Mouse (Mus musculus): ENCODE measurements around the gene Srek1ip1. TPM values are rescaled to one million over a fixed set of nuclear protein-coding genes. Genes with fewer than 3 reads are reported as not detected.

Gene Srek1ip1
- polyA plus RNA-seq (2014; fragmentation: Nextera tagmentation; extraction: Ambion mirVana): 24.2 and 24.3 TPM in 2 replicates

- ATAC-seq (replicated peaks; ENCODE audit: insufficient number of reproducible peaks, low FRiP score, low TSS enrichment, low read depth): no peak
- 93% methylated on average over 11 of the region's 11 CpGs for WGBS
- H3K9ac ChIP-seq (replicated peaks; ENCODE audit: low read length): no peak within 1 kb of the TSS
Measured at GRCm38 (mm10) chr13:104792184-104792583, at the start of gene Srek1ip1. Srek1ip1 (plus strand) TSS chr13:104792484.

GRCm38 (mm10) chr13:104742866-104743265, 49.4 kb upstream of the Srek1ip1 start:
- H3K27ac ChIP-seq (replicated peaks; ENCODE audit: low read depth, low read length): no peak overlapping the region
- no peak for DNase-seq (ENCODE audit: low spot score)
- no peak overlapping the region for H3K4me3 ChIP-seq (ENCODE audit: low read depth, low read length)
- H3K36me3 ChIP-seq (replicated peaks; ENCODE audit: control insufficient read depth, insufficient read depth, low read depth, low read length): no peaks in the 10 kb centered on the region
- no peaks in the 10 kb centered on the region for H3K4me1 ChIP-seq (ENCODE audit: control insufficient read depth, insufficient read depth, low read length)
- H3K9me3 ChIP-seq (replicated peaks; ENCODE audit: control insufficient read depth, low read length): no peaks in the 10 kb centered on the region
- no peaks in the 10 kb centered on the region for H3K27me3 ChIP-seq (ENCODE audit: control insufficient read depth, insufficient read depth, low read length)
- no peak overlapping the region for H3K9ac ChIP-seq (replicated peaks; ENCODE audit: low read length)
- H3K4me2 ChIP-seq (ENCODE audit: low read depth, low read length): no peak overlapping the region
- no peak for ATAC-seq (replicated peaks; ENCODE audit: insufficient number of reproducible peaks, low FRiP score, low TSS enrichment, low read depth)
- 94% methylated on average over 4 of the region's 4 CpGs for WGBS

More at GRCm38 (mm10) chr13:104792184-104792583, at the start of gene Srek1ip1:
- Histone ChIP-seq H3K9me3 (replicated peaks; ENCODE audit: control insufficient read depth, low read length) (no peaks in the 10 kb centered on the region), H3K4me2 (ENCODE audit: low read depth, low read length) (no peak within 1 kb of the TSS), H3K36me3 (replicated peaks; ENCODE audit: control insufficient read depth, insufficient read depth, low read depth, low read length) (no peaks in the 10 kb centered on the region), H3K27ac (replicated peaks; ENCODE audit: low read depth, low read length) (no peak within 1 kb of the TSS), H3K4me3 (ENCODE audit: low read depth, low read length) (no peak within 1 kb of the TSS), H3K4me1 (ENCODE audit: control insufficient read depth, insufficient read depth, low read length) (no peaks in the 10 kb centered on the region), H3K27me3 (ENCODE audit: control insufficient read depth, insufficient read depth, low read length) (no peaks in the 10 kb centered on the region)
- no peak for DNase-seq (ENCODE audit: low spot score)

- H3K4me1 ChIP-seq (ENCODE audit: control insufficient read depth, insufficient read depth, low read length): no peaks in the 10 kb centered on the region
- H3K4me3 ChIP-seq (ENCODE audit: low read depth, low read length): no peak overlapping the region
- H3K27ac ChIP-seq (replicated peaks; ENCODE audit: low read depth, low read length): no peak overlapping the region
- H3K9ac ChIP-seq (replicated peaks; ENCODE audit: low read length): no peak overlapping the region
- H3K4me2 ChIP-seq (ENCODE audit: low read depth, low read length): no peak overlapping the region
- DNase-seq (ENCODE audit: low spot score) (no peak), ATAC-seq (replicated peaks; ENCODE audit: insufficient number of reproducible peaks, low FRiP score, low TSS enrichment, low read depth) (no peak)
- H3K9me3 ChIP-seq (replicated peaks; ENCODE audit: control insufficient read depth, low read length): no peaks in the 10 kb centered on the region
- no peaks in the 10 kb centered on the region for H3K36me3 ChIP-seq (replicated peaks; ENCODE audit: control insufficient read depth, insufficient read depth, low read depth, low read length)
- H3K27me3 ChIP-seq (ENCODE audit: control insufficient read depth, insufficient read depth, low read length): no peaks in the 10 kb centered on the region
Measured at GRCm38 (mm10) chr13:104747032-104747431, 45.3 kb upstream of the Srek1ip1 start.

GRCm38 (mm10) chr13:104759381-104759780, 32.9 kb upstream of the Srek1ip1 start:
- no peak for DNase-seq (ENCODE audit: low spot score)
- Histone ChIP-seq H3K9me3 (replicated peaks; ENCODE audit: control insufficient read depth, low read length) (no peaks in the 10 kb centered on the region), H3K36me3 (replicated peaks; ENCODE audit: control insufficient read depth, insufficient read depth, low read depth, low read length) (no peaks in the 10 kb centered on the region), H3K4me3 (ENCODE audit: low read depth, low read length) (no peak overlapping the region), H3K27me3 (ENCODE audit: control insufficient read depth, insufficient read depth, low read length) (no peaks in the 10 kb centered on the region), H3K4me2 (ENCODE audit: low read depth, low read length) (no peak overlapping the region), H3K27ac (replicated peaks; ENCODE audit: low read depth, low read length) (no peak overlapping the region), H3K9ac (replicated peaks; ENCODE audit: low read length) (no peak overlapping the region), H3K4me1 (ENCODE audit: control insufficient read depth, insufficient read depth, low read length) (no peaks in the 10 kb centered on the region)
- no peak for ATAC-seq (replicated peaks; ENCODE audit: insufficient number of reproducible peaks, low FRiP score, low TSS enrichment, low read depth)
- 92% methylated on average over 1 of the region's 1 CpGs for WGBS

GRCm38 (mm10) chr13:104762401-104762800, 29.9 kb upstream of the Srek1ip1 start:
- no peaks in the 10 kb centered on the region for H3K4me1 ChIP-seq (ENCODE audit: control insufficient read depth, insufficient read depth, low read length)
- no peaks in the 10 kb centered on the region for H3K9me3 ChIP-seq (replicated peaks; ENCODE audit: control insufficient read depth, low read length)
- no peak overlapping the region for H3K4me3 ChIP-seq (ENCODE audit: low read depth, low read length)
- H3K27ac ChIP-seq (replicated peaks; ENCODE audit: low read depth, low read length): no peak overlapping the region
- H3K27me3 ChIP-seq (ENCODE audit: control insufficient read depth, insufficient read depth, low read length): no peaks in the 10 kb centered on the region
- DNase-seq (ENCODE audit: low spot score): no peak
- H3K36me3 ChIP-seq (replicated peaks; ENCODE audit: control insufficient read depth, insufficient read depth, low read depth, low read length): no peaks in the 10 kb centered on the region
- no peak overlapping the region for H3K9ac ChIP-seq (replicated peaks; ENCODE audit: low read length)
- no peak for ATAC-seq (replicated peaks; ENCODE audit: insufficient number of reproducible peaks, low FRiP score, low TSS enrichment, low read depth)
- no peak overlapping the region for H3K4me2 ChIP-seq (ENCODE audit: low read depth, low read length)
- 86% methylated on average over 4 of the region's 4 CpGs for WGBS

- Histone ChIP-seq H3K36me3 (replicated peaks; ENCODE audit: control insufficient read depth, insufficient read depth, low read depth, low read length) (no peaks in the 10 kb centered on the region), H3K4me3 (ENCODE audit: low read depth, low read length) (no peak overlapping the region), H3K4me1 (ENCODE audit: control insufficient read depth, insufficient read depth, low read length) (no peaks in the 10 kb centered on the region), H3K27me3 (ENCODE audit: control insufficient read depth, insufficient read depth, low read length) (no peaks in the 10 kb centered on the region), H3K9ac (replicated peaks; ENCODE audit: low read length) (no peak overlapping the region), H3K9me3 (replicated peaks; ENCODE audit: control insufficient read depth, low read length) (no peaks in the 10 kb centered on the region), H3K27ac (replicated peaks; ENCODE audit: low read depth, low read length) (no peak overlapping the region), H3K4me2 (ENCODE audit: low read depth, low read length) (no peak overlapping the region)
- 77% methylated on average over 3 of the region's 3 CpGs for WGBS
- DNase-seq (ENCODE audit: low spot score) (no peak), ATAC-seq (replicated peaks; ENCODE audit: insufficient number of reproducible peaks, low FRiP score, low TSS enrichment, low read depth) (no peak)
Measured at GRCm38 (mm10) chr13:104763193-104763592, 29.1 kb upstream of the Srek1ip1 start.

GRCm38 (mm10) chr13:104779104-104779670, 13.1 kb upstream of the Srek1ip1 start:
- WGBS: 71% methylated on average over 1 of the region's 1 CpGs
- ATAC-seq (replicated peaks; ENCODE audit: insufficient number of reproducible peaks, low FRiP score, low TSS enrichment, low read depth) (no peak), DNase-seq (ENCODE audit: low spot score) (no peak)
- no peaks in the 10 kb centered on the region for H3K27me3 ChIP-seq (ENCODE audit: control insufficient read depth, insufficient read depth, low read length)
- H3K9ac ChIP-seq (replicated peaks; ENCODE audit: low read length): no peak overlapping the region
- H3K36me3 ChIP-seq (replicated peaks; ENCODE audit: control insufficient read depth, insufficient read depth, low read depth, low read length): no peaks in the 10 kb centered on the region
- H3K9me3 ChIP-seq (replicated peaks; ENCODE audit: control insufficient read depth, low read length): no peaks in the 10 kb centered on the region
- no peaks in the 10 kb centered on the region for H3K4me1 ChIP-seq (ENCODE audit: control insufficient read depth, insufficient read depth, low read length)
- no peak overlapping the region for H3K4me2 ChIP-seq (ENCODE audit: low read depth, low read length)
- H3K4me3 ChIP-seq (ENCODE audit: low read depth, low read length): no peak overlapping the region
- H3K27ac ChIP-seq (replicated peaks; ENCODE audit: low read depth, low read length): no peak overlapping the region

GRCm38 (mm10) chr13:104787260-104787659, 5.0 kb upstream of the Srek1ip1 start:
- no peak overlapping the region for H3K9ac ChIP-seq (replicated peaks; ENCODE audit: low read length)
- H3K9me3 ChIP-seq (replicated peaks; ENCODE audit: control insufficient read depth, low read length): no peaks in the 10 kb centered on the region
- no peak overlapping the region for H3K27ac ChIP-seq (replicated peaks; ENCODE audit: low read depth, low read length)
- no peaks in the 10 kb centered on the region for H3K36me3 ChIP-seq (replicated peaks; ENCODE audit: control insufficient read depth, insufficient read depth, low read depth, low read length)
- 93% methylated on average over 4 of the region's 4 CpGs for WGBS
- ATAC-seq (replicated peaks; ENCODE audit: insufficient number of reproducible peaks, low FRiP score, low TSS enrichment, low read depth): no peak
- H3K4me2 ChIP-seq (ENCODE audit: low read depth, low read length): no peak overlapping the region
- H3K4me3 ChIP-seq (ENCODE audit: low read depth, low read length): no peak overlapping the region
- no peak for DNase-seq (ENCODE audit: low spot score)
- no peaks in the 10 kb centered on the region for H3K27me3 ChIP-seq (ENCODE audit: control insufficient read depth, insufficient read depth, low read length)
- no peaks in the 10 kb centered on the region for H3K4me1 ChIP-seq (ENCODE audit: control insufficient read depth, insufficient read depth, low read length)
